Mouse (Mus musculus): ENCODE data around the gene Mrpl33.

DNA sequence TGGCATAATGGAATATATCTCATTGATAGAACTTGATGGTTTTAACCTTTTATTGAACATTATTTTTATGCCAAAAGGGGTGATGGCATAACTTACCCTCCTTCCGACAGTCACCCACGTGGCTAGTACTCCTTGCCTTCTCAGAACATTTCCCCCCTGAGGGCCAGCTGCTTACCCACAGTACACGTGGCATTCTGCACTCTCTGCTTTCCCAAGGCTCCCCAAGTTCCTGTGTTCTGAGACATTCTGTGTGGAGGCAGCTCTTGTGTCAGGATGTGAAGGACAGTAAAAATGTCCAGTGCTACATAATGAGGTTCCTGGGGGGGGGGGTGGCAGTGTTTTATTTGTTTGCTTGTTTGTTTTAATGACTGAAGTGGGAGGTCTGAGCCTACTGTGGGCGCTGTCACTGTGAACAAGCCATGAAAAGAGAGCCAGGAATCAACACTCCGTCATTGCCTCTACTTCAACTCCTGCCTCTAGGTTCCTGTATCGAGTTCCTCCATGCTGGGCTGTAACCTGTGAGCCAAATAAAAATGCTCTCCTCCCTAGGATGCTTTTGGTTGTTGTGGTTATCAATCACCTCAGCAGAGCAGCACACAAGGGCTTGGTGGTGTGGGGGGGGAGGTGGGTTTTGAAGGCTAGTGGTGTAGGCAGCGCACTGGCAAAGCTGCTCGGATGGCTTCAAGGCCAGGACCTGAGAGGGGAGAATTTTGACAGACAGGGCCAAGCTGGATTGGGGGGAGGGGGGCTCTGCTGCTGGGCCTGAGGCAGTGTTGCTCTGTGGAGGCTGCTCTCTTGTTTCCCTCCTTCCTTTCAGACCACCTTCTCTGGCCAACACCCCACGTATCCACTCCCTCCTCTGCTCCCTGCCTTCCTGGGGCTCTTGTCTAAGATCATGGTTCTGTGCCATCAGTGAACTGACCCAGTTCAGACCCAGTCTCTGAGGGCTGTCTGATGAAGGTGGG lies 31.1 kb downstream of the Mrpl33 start:
- TF ChIP-seq CTCF (IDR thresholded peaks at IDR 0.05; ENCODE audit: borderline replicate concordance, insufficient read depth, low read depth, low read length) (no peak), POLR2A (IDR thresholded peaks at IDR 0.05; ENCODE audit: borderline replicate concordance, insufficient read depth, low read length) (no peak)
